Mouse (Mus musculus): ENCODE measurements at regions not wholly inside any gene's neighbourhood (a gene's known extent, or its start where the extent isn't known, plus 50 kb on each side); places are given as distances from the start of the nearest gene placed in this dataset.
A peak's percentile ranks its signal among the peaks of the same experiment; 100 is the strongest.

DNA sequence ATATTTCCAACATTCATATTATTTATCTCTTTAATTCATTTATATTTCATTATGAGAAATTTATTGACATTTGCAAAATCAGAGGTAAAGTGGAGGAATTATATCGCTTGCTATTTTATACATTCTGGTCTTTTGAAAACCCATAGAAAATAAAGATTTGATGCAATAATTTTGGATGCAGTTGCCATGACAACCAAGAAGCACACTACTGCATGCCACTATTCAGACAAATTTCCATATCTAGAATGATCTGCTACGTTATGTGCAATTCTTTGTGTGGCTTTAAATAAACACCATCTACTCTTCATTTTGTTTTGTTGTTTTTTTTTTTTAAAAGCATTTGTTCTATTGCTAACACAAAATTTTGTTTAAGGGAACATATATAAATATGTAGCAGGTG lies 474.4 kb downstream of the Pcdh18 start:
- no peaks in the 10 kb centered on the region for H3K36me3 ChIP-seq (ENCODE audit: insufficient read depth, low read length)
- no peaks in the 10 kb centered on the region for H3K4me1 ChIP-seq (ENCODE audit: insufficient read depth, low read length)
- DNase-seq (ENCODE audit: low spot score) (peak; percentile 43), ATAC-seq (ENCODE audit: low FRiP score) (0 out of 2 replicates have a peak, but pooled peaks have one; percentile 44)
- H3K27me3 ChIP-seq (ENCODE audit: insufficient read depth, low read length) = no peaks in the 10 kb centered on the region
- H3K27ac ChIP-seq (ENCODE audit: low read depth, low read length) = no peak overlapping the region
- no peaks in the 10 kb centered on the region for H3K9me3 ChIP-seq (ENCODE audit: low read length)
- WGBS = 39% methylated on average over 2 of the region's 2 CpGs
- H3K4me2 ChIP-seq (ENCODE audit: low read depth, low read length, poor library complexity, severe bottlenecking) = no peak overlapping the region
- H3K4me3 ChIP-seq (ENCODE audit: low read depth, low read length) = no peak overlapping the region
- TF ChIP-seq CTCF (IDR thresholded peaks at IDR 0.05) = no peak
- H3K9ac ChIP-seq (replicated peaks; ENCODE audit: low read length, poor library complexity, severe bottlenecking) = no peak overlapping the region

DNA sequence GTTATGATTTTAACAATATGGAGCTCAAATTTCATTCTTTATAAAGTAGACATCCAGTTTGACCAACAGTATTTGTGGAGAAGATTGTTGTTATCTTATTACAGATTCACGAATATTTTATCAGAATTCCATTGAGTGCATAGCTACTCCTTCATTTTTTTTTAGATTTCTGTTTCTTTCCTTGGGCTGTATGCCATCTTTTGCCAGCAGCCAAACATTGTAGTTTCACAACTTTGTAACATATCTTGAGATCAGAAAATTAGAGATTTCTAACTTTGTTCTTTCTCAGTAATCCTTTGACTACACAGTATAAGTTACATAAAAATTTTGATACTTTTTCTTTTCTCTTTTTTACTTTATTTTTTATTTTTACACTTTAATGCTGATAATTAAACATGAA lies 478.8 kb downstream of the Pcdh18 start:
- DNase-seq (ENCODE audit: low spot score) (no peak), ATAC-seq (ENCODE audit: low FRiP score) (no peak)
- 98% methylated on average over 1 of the region's 1 CpGs for WGBS
- Histone ChIP-seq H3K4me3 (ENCODE audit: low read depth, low read length) (no peak overlapping the region), H3K36me3 (ENCODE audit: insufficient read depth, low read length) (no peaks in the 10 kb centered on the region), H3K27me3 (ENCODE audit: insufficient read depth, low read length) (no peaks in the 10 kb centered on the region), H3K27ac (ENCODE audit: low read depth, low read length) (no peak overlapping the region), H3K9ac (replicated peaks; ENCODE audit: low read length, poor library complexity, severe bottlenecking) (no peak overlapping the region), H3K4me2 (ENCODE audit: low read depth, low read length, poor library complexity, severe bottlenecking) (no peak overlapping the region), H3K9me3 (ENCODE audit: low read length) (no peaks in the 10 kb centered on the region), H3K4me1 (ENCODE audit: insufficient read depth, low read length) (no peaks in the 10 kb centered on the region)
- no peak for TF ChIP-seq CTCF (IDR thresholded peaks at IDR 0.05)

DNA sequence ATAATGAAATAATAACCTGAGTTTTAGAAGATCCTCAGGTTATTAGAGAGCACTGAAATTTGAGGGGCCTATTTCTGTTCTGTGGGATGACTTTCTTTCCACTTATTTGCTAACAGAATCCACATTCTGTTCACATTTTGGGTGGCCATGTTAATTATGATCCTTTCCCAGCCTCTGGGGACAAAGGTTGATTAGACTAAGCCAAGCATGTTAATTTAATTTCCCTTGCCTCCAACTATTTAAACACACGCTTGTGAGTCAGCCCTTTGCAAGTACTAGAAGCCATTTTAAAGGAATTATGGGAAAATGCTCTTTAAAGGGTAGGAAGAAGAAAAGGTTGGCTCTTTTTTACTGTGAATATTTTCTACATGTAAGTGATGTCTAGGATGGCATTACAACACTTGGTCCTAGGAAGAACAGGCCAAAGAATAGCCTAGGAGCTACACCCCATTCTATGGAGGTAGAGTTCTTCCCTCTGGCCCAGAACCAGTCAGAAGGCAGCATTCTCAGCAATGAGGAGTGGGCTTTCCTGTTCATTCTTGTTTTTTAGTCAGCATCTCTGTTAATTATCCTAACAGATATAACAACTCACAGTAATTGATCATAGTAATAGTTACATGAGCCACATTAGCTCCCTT lies 482.7 kb downstream of the Pcdh18 start:
- DNase-seq (ENCODE audit: low spot score) (peak; percentile 35), ATAC-seq (ENCODE audit: low FRiP score) (no peak)
- no peak overlapping the region for H3K27ac ChIP-seq (ENCODE audit: low read depth, low read length)
- no peak overlapping the region for H3K4me2 ChIP-seq (ENCODE audit: low read depth, low read length, poor library complexity, severe bottlenecking)
- H3K9ac ChIP-seq (replicated peaks; ENCODE audit: low read length, poor library complexity, severe bottlenecking) = no peak overlapping the region
- no peaks in the 10 kb centered on the region for H3K27me3 ChIP-seq (ENCODE audit: insufficient read depth, low read length)
- H3K9me3 ChIP-seq (ENCODE audit: low read length) = no peaks in the 10 kb centered on the region
- no peaks in the 10 kb centered on the region for H3K4me1 ChIP-seq (ENCODE audit: insufficient read depth, low read length)
- WGBS = 48% methylated on average over 1 of the region's 1 CpGs
- TF ChIP-seq CTCF (IDR thresholded peaks at IDR 0.05) = no peak
- no peaks in the 10 kb centered on the region for H3K36me3 ChIP-seq (ENCODE audit: insufficient read depth, low read length)
- no peak overlapping the region for H3K4me3 ChIP-seq (ENCODE audit: low read depth, low read length)

DNA sequence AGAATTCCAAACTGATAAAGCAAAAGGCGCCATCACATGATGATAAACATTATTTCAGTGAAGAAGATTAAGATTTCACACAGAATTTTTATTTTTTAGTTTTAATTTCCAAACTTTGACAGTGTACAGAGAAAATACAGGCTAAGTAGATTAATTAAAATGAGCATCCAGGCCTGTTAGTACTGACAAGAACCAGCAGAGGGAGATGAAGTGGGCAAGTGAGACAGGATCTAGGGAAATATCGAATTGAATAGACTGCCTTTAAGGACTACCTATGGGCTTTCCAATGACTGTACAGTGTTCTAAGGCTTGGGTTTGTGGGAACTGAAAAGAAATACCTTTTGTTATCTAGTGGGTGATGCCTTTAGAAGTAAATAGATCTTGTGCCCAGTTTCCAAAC lies 491.1 kb downstream of the Pcdh18 start:
- ATAC-seq (ENCODE audit: low FRiP score) (no peak), DNase-seq (ENCODE audit: low spot score) (peak; percentile 30)
- Histone ChIP-seq H3K4me1 (ENCODE audit: insufficient read depth, low read length) (no peaks in the 10 kb centered on the region), H3K4me3 (ENCODE audit: low read depth, low read length) (no peak overlapping the region), H3K9ac (replicated peaks; ENCODE audit: low read length, poor library complexity, severe bottlenecking) (no peak overlapping the region), H3K27me3 (ENCODE audit: insufficient read depth, low read length) (no peaks in the 10 kb centered on the region), H3K27ac (ENCODE audit: low read depth, low read length) (no peak overlapping the region), H3K4me2 (ENCODE audit: low read depth, low read length, poor library complexity, severe bottlenecking) (no peak overlapping the region), H3K36me3 (ENCODE audit: insufficient read depth, low read length) (no peaks in the 10 kb centered on the region), H3K9me3 (ENCODE audit: low read length) (no peaks in the 10 kb centered on the region)
- TF ChIP-seq CTCF (IDR thresholded peaks at IDR 0.05) = peak; percentile 70
- WGBS = 76% methylated on average over 2 of the region's 2 CpGs
